Mouse (Mus musculus) liver, embryonic 12.5 days (tissue): ENCODE measurements at regions not wholly inside any gene's neighbourhood (a gene's known extent, or its start where the extent isn't known, plus 50 kb on each side); places are given as distances from the start of the nearest gene placed in this dataset.

ENCODE experiments used
- ATAC-seq: fragments of 200-750 bp; cut with Nextera tagmentation; 2 replicates; pipeline ENCODE4 v1.8.0; 2017; ENCODE audit warnings: moderate number of reproducible peaks, mild to moderate bottlenecking, moderate library complexity
- H3K27ac ChIP-seq: fragments of 300-500 bp; sonication (generic); 2 replicates; pipeline ENCODE4 v1.5.1; 2016; ENCODE audit warnings: mild to moderate bottlenecking
- H3K27me3 ChIP-seq: fragments of 300-500 bp; sonication (generic); replicated peaks from 2 replicates; pipeline ENCODE4 v1.6.1; 2016; ENCODE audit warnings: mild to moderate bottlenecking, moderate library complexity
- H3K36me3 ChIP-seq: fragments of 300-500 bp; sonication (generic); 2 replicates; pipeline ENCODE4 v1.6.1; 2016; ENCODE audit warnings: mild to moderate bottlenecking, moderate library complexity
- H3K4me1 ChIP-seq: fragments of 300-500 bp; sonication (generic); 2 replicates; pipeline ENCODE4 v1.6.1; 2016
- H3K4me2 ChIP-seq: fragments of 300-500 bp; sonication (generic); 2 replicates; pipeline ENCODE4 v1.6.1; 2016; ENCODE audit warnings: mild to moderate bottlenecking, moderate library complexity
- H3K4me3 ChIP-seq: fragments of 300-500 bp; sonication (generic); 2 replicates; pipeline ENCODE4 v1.5.1; 2016; ENCODE audit warnings: mild to moderate bottlenecking, moderate library complexity
- H3K9ac ChIP-seq: fragments of 300-500 bp; sonication (generic); 2 replicates; pipeline ENCODE4 v1.6.1; 2016; ENCODE audit warnings: mild to moderate bottlenecking, moderate library complexity
- H3K9me3 ChIP-seq: fragments of 300-500 bp; sonication (generic); replicated peaks from 2 replicates; pipeline ENCODE4 v1.6.1; 2016; ENCODE audit warnings: mild to moderate bottlenecking, moderate library complexity
- WGBS: fragments of 180-500 bp; shearing (Covaris S2); methylation state at CpG from one replicate; pipeline ENCODE4 v1.1.7; 2016; ENCODE audit not compliant: insufficient replicate concordance; 5-methylcytosine and 5-hydroxymethylcytosine counted together

DNA sequence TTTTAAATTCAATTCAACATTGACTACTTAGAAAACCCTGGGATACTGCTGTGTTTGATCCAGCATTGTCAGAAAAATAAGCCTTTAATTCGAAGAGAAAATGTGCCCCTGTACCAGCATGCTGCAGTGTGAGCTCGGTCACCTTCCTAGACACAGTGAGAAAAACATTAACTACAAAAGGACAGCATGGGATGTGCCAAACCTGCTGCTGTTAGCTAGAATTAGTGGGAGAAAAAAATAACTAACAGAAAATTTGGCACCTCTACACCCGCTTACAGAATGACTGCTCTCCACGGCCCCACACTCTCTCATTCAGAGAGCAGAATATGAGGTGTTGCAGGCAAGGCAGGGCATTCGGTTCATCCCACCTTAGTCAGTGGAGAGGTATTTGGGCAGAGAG is 531.9 kb upstream of the Hs6st1 start:
- H3K9me3 ChIP-seq = no peaks in the 10 kb centered on the region
- no peak overlapping the region for H3K9ac ChIP-seq
- H3K27ac ChIP-seq = no peak overlapping the region
- ATAC-seq = no peak
- WGBS = 62% methylated on average over 5 of the region's 5 CpGs
- no peaks in the 10 kb centered on the region for H3K4me1 ChIP-seq
- H3K4me2 ChIP-seq = no peak overlapping the region
- no peak overlapping the region for H3K4me3 ChIP-seq
- no peaks in the 10 kb centered on the region for H3K27me3 ChIP-seq
- H3K36me3 ChIP-seq = no peaks in the 10 kb centered on the region

DNA sequence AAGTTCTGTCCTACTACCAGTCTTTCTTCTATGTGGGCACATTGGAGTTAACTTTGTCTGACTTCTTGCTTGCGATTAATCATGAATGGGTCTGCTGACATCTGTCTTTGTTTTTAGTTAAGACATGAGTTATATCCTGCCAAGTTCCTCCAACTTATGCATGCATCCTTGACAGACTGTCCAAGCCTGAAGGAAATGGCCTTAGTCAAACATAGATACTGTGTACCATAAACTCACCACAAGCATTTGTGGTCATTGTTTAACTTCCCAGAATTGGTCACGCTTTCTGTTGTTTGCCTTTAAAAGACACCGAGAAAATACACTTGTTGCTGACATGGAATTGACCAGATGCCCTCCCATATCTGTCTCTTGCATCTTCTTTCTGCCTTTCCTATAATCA is 519.4 kb upstream of the Hs6st1 start:
- H3K4me3 ChIP-seq = no peak overlapping the region
- 65% methylated on average over 3 of the region's 3 CpGs for WGBS
- no peaks in the 10 kb centered on the region for H3K4me1 ChIP-seq
- H3K9me3 ChIP-seq = no peaks in the 10 kb centered on the region
- no peak overlapping the region for H3K9ac ChIP-seq
- H3K27ac ChIP-seq = no peak overlapping the region
- H3K36me3 ChIP-seq = no peaks in the 10 kb centered on the region
- no peak for ATAC-seq
- no peaks in the 10 kb centered on the region for H3K27me3 ChIP-seq
- no peak overlapping the region for H3K4me2 ChIP-seq

DNA sequence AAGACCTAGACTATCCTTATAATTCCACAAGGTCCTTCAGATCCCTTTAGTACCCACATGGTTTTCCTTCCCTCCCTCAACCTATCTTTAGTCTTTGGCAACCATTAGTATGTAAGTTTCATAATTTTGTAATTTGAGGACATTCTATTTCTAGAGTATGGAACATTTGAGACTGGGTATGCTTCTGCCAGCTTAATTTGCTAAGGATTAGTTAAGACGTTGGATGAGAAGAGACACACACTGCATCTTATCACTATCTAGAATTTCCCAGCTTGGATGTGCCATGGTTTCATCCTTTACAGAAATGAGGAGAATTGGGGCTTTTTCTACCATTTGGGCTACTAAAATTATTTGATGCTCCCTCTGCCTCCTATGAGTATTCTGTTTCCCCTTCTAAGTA is 516.7 kb upstream of the Hs6st1 start:
- WGBS = 40% methylated on average over 1 of the region's 1 CpGs
- H3K9ac ChIP-seq = no peak overlapping the region
- no peaks in the 10 kb centered on the region for H3K9me3 ChIP-seq
- no peak overlapping the region for H3K27ac ChIP-seq
- no peak overlapping the region for H3K4me3 ChIP-seq
- no peaks in the 10 kb centered on the region for H3K4me1 ChIP-seq
- H3K36me3 ChIP-seq = no peaks in the 10 kb centered on the region
- no peak overlapping the region for H3K4me2 ChIP-seq
- no peak for ATAC-seq
- H3K27me3 ChIP-seq = no peaks in the 10 kb centered on the region

DNA sequence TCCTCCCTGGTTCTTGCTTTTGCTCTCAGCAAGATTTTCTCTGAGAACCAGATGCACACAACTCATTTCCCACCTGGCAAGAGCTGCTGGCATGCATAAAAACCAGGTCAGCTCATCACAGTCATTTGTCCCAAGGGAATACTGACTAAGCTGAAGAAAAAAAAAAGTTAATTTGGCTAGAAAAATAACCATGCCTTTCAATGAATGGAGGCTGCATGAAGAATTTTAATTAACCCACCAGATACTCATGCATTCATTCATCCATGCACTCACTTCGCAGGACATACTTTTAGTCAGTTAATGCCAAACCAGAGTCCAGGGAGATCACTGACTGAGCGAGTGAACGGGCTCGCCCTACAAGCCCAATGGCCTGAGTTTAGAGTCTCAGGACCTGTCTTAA is 505.4 kb upstream of the Hs6st1 start:
- Histone ChIP-seq H3K4me1 (no peaks in the 10 kb centered on the region), H3K4me2 (no peak overlapping the region), H3K9ac (no peak overlapping the region), H3K27me3 (no peaks in the 10 kb centered on the region), H3K27ac (no peak overlapping the region), H3K9me3 (no peaks in the 10 kb centered on the region), H3K36me3 (no peaks in the 10 kb centered on the region), H3K4me3 (no peak overlapping the region)
- ATAC-seq = no peak
- 73% methylated on average over 4 of the region's 4 CpGs for WGBS

DNA sequence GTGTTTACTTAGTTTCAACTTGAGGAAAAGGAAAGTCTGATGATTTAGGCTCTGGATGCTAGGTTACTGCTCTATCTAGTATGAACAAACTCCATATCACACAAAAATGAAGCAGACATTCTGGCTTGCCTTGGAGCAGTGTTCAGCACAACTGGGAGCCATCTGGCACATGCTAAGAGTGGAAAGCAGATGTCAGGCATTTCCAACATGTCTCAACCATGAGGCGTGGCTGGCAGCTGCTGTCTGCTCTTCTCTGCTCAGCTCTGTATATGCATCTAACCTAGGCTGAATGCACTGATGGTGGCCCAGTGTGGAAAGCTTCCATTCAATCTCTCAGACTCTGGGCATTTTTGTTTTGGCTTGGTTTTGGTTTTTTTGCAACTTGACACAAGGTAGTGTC is 493.0 kb upstream of the Hs6st1 start:
- 45% methylated on average over 1 of the region's 1 CpGs for WGBS
- Histone ChIP-seq H3K4me1 (no peaks in the 10 kb centered on the region), H3K9ac (no peak overlapping the region), H3K27me3 (no peaks in the 10 kb centered on the region), H3K36me3 (no peaks in the 10 kb centered on the region), H3K4me3 (no peak overlapping the region), H3K27ac (no peak overlapping the region), H3K9me3 (no peaks in the 10 kb centered on the region), H3K4me2 (no peak overlapping the region)
- no peak for ATAC-seq

DNA sequence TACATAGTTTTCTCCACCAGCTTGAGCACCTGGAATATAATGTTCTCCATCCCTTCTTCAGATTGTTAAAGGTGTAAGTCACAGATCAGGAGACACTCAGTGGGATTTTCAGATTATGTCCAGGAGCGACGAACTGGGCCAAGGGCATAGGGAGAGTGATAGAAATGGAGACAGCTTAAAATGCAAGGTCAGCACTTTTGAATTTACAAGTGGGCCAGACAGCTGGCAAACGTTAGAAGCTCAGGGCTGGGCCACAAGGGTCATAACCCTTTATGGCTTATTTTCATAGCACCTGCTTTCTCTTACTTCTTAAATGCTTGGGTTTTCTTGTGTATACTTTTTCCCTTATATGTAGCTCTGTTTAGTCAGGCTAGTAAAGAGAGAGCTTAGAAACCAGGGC is 488.8 kb upstream of the Hs6st1 start:
- no peak overlapping the region for H3K9ac ChIP-seq
- no peaks in the 10 kb centered on the region for H3K36me3 ChIP-seq
- 73% methylated on average over 3 of the region's 3 CpGs for WGBS
- H3K4me1 ChIP-seq = no peaks in the 10 kb centered on the region
- no peak overlapping the region for H3K4me2 ChIP-seq
- H3K27ac ChIP-seq = no peak overlapping the region
- no peaks in the 10 kb centered on the region for H3K27me3 ChIP-seq
- ATAC-seq = no peak
- H3K4me3 ChIP-seq = no peak overlapping the region
- H3K9me3 ChIP-seq = no peaks in the 10 kb centered on the region

DNA sequence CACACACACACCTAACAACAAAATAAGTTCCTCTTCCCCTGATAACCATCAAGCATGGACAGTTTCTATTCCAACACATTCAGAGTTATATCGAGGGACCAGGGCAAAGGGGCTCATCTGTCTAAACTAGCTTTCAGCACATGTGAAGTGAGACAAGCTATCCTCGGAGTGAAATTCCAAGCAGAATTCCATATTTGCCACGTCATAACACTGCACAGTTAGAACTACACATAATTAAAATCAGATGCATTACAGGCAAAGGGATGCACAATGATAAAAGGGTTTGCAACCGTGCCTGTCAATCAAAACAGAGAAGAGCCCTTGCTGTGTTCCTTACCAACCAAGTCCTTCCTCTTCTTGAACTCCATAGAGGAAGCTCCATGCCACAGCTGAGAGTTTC is 488.2 kb upstream of the Hs6st1 start:
- ATAC-seq = no peak
- no peak overlapping the region for H3K4me3 ChIP-seq
- no peaks in the 10 kb centered on the region for H3K27me3 ChIP-seq
- 54% methylated on average over 4 of the region's 4 CpGs for WGBS
- H3K4me1 ChIP-seq = no peaks in the 10 kb centered on the region
- no peak overlapping the region for H3K27ac ChIP-seq
- H3K4me2 ChIP-seq = no peak overlapping the region
- H3K9ac ChIP-seq = no peak overlapping the region
- H3K9me3 ChIP-seq = no peaks in the 10 kb centered on the region
- no peaks in the 10 kb centered on the region for H3K36me3 ChIP-seq

DNA sequence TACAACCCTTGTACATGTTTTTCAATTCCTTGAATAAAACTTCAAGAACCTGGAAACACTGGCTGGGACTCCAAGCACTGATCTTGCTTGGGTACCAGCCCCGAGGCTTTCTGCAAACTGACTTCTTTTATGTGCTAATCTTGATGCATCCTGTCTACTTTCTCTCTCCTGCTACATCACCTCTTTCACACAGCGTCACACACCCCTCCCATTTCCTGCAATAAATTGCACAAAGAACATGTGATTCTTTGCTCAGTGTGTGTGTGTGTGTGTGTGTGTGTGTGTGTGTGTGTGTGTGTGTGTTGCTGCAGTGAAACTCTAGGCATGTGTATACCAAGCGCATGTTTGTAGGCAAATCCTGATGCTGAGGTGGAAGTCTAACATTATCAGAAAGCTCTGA is 487.7 kb upstream of the Hs6st1 start:
- Histone ChIP-seq H3K27me3 (no peaks in the 10 kb centered on the region), H3K36me3 (no peaks in the 10 kb centered on the region), H3K27ac (no peak overlapping the region), H3K4me1 (no peaks in the 10 kb centered on the region), H3K4me2 (no peak overlapping the region), H3K4me3 (no peak overlapping the region), H3K9ac (no peak overlapping the region), H3K9me3 (no peaks in the 10 kb centered on the region)
- WGBS = 50% methylated on average over 3 of the region's 3 CpGs
- ATAC-seq = no peak

DNA sequence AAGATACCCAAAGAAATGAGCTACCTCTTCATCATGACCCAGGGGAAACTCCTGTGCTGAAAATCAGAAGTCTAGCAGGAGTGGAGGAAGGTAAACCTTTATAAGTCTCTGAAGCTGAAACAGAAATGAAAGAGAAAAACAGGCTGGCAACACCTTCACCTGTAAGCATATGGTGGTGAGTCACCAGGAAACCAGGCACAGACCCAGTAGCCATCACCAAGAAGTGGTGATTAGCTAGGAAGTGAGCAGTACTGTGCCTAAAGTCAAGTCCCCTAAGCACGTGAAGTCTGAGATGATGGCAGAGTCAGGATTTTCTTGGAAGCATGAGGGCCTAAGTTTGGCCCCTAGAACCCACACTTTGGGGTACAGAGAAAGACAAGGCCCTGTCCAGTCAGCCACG is 480.3 kb upstream of the Hs6st1 start:
- H3K4me1 ChIP-seq = no peaks in the 10 kb centered on the region
- ATAC-seq = no peak
- H3K36me3 ChIP-seq = no peaks in the 10 kb centered on the region
- H3K27me3 ChIP-seq = no peaks in the 10 kb centered on the region
- H3K4me3 ChIP-seq = no peak overlapping the region
- H3K27ac ChIP-seq = no peak overlapping the region
- no peak overlapping the region for H3K4me2 ChIP-seq
- H3K9me3 ChIP-seq = no peaks in the 10 kb centered on the region
- no peak overlapping the region for H3K9ac ChIP-seq
- 65% methylated on average over 2 of the region's 2 CpGs for WGBS

DNA sequence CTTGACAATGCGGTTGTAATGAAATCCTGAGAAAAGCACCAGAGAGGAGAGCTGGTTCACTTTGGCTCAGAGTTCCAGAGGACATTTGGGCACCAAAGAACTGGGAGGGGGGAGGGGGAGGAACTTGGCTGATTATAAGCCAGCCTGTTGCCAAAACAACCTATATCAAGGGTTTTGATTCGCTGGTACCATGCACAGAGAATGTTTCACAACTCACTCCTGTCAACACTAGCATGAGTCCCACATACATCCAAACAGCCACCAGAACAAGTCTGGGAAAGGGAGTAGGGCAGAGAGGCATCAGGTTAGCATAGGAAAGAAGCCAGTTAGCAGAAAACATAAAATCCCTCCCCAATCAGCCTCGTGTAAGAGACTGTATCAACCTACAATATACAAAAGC is 479.3 kb upstream of the Hs6st1 start:
- H3K9ac ChIP-seq = no peak overlapping the region
- no peak overlapping the region for H3K27ac ChIP-seq
- H3K36me3 ChIP-seq = no peaks in the 10 kb centered on the region
- H3K9me3 ChIP-seq = no peaks in the 10 kb centered on the region
- no peaks in the 10 kb centered on the region for H3K27me3 ChIP-seq
- no peak overlapping the region for H3K4me3 ChIP-seq
- no peak for ATAC-seq
- no peak overlapping the region for H3K4me2 ChIP-seq
- no peaks in the 10 kb centered on the region for H3K4me1 ChIP-seq
- WGBS = 67% methylated on average over 3 of the region's 3 CpGs

DNA sequence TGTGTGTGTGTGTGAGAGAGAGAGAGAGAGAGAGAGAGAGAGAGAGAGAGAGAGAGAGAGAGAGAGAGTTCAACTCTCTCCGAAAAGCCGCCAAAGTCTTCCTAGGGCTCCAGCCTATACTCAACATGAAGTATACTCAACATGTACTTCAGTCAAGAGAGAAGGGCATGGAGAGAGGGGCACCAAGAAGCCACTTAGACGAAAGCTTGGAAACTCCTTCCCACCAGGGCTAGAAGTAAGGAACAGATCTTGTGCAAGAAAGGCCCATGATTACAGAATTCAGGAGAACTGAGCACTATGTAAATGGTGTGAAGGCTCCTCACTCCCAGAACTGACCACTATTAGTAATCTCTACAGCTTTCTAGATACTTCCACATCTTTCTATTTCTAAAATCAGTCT is 467.4 kb upstream of the Hs6st1 start:
- 66% methylated on average over 3 of the region's 3 CpGs for WGBS
- no peaks in the 10 kb centered on the region for H3K9me3 ChIP-seq
- H3K4me1 ChIP-seq = no peaks in the 10 kb centered on the region
- no peaks in the 10 kb centered on the region for H3K36me3 ChIP-seq
- H3K4me2 ChIP-seq = no peak overlapping the region
- no peak overlapping the region for H3K9ac ChIP-seq
- no peak for ATAC-seq
- H3K27me3 ChIP-seq = no peaks in the 10 kb centered on the region
- no peak overlapping the region for H3K27ac ChIP-seq
- H3K4me3 ChIP-seq = no peak overlapping the region

DNA sequence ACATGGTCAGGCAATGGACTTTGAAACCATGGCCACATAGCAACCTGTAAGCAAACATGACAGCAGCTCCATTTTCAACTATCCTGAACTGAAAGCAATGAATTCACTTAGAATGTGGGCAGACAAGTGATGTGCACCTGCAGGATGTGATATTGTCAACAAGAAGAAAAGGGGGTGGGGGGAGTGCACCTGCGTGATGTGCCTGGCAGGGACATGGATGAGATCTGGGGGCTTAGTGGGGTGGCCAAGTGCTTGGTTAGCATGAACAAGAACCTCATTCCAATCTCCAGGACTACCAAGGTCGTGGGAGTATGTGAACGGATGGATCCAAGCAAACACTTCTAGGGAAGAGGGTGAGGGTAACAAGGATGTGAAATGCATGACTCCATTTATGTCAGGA is 453.1 kb upstream of the Hs6st1 start:
- Histone ChIP-seq H3K9ac (no peak overlapping the region), H3K27ac (no peak overlapping the region), H3K36me3 (no peaks in the 10 kb centered on the region), H3K4me3 (no peak overlapping the region), H3K9me3 (no peaks in the 10 kb centered on the region), H3K4me1 (no peaks in the 10 kb centered on the region), H3K27me3 (no peaks in the 10 kb centered on the region), H3K4me2 (no peak overlapping the region)
- WGBS = 65% methylated on average over 3 of the region's 3 CpGs
- ATAC-seq = no peak

DNA sequence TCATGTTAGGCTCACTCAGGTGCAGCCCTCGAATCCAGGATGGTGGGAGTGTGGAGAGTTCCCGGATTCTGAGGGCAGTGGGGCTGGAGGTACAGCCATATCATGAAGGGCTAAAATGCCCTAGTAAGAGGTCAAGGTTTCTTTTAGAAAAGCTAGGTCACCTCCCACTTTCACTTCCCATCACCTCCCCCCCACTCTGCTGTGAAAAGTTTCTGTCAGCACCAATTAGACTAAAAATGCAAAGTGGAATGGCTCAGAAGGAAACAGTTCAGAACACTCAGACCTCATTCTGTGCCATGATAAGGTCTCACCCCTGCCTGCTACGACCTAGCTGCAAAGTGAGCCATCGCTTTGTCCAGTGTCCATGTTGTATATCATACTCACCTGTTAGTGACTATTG is 448.7 kb upstream of the Hs6st1 start:
- Histone ChIP-seq H3K27me3 (no peaks in the 10 kb centered on the region), H3K4me2 (no peak overlapping the region), H3K27ac (no peak overlapping the region), H3K4me1 (no peaks in the 10 kb centered on the region), H3K9ac (no peak overlapping the region), H3K36me3 (no peaks in the 10 kb centered on the region), H3K9me3 (no peaks in the 10 kb centered on the region), H3K4me3 (no peak overlapping the region)
- no peak for ATAC-seq
- 53% methylated on average over 4 of the region's 4 CpGs for WGBS
